Mouse (Mus musculus) layer of hippocampus, adult 9-10 months (tissue): Measurements from ENCODE around the gene Gtf2f2.
A peak's percentile ranks its signal among the peaks of the same experiment; 100 is the strongest.
"Not testable (repeated sequence)": the region's sequence is repeated elsewhere in the genome, so short reads cannot be mapped to it uniquely, and the experiment has no call there.

ENCODE experiments used
- DNase-seq: peaks from one replicate; pipeline ENCODE4 v3.0.0; 2022; ENCODE audit warnings: low spot score

Gtf2f2 gene

GRCm38 (mm10) chr14:75912665-75913064 lies 98.0 kb downstream of the Gtf2f2 start:
- DNase-seq: no peak

DNA sequence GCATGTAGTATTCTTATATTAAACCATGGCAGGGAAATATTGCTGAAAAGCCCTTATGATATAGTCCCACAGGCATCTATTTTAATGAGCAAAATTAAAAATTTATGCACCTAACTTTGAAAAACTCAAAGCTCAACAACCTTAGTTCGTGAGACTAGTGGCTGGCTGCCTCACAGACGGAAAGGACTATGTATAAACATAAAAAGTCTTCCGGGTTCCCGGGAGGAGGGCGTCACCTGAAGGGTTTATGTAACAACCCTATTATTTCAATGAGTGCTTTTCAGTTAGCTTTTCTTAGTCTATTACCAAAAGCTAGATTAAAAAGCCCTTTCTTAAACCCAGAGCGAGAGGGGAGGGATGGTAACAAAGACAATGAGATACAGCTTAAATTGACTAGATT lies 98.7 kb downstream of the Gtf2f2 start:
- DNase-seq: no peak

DNA sequence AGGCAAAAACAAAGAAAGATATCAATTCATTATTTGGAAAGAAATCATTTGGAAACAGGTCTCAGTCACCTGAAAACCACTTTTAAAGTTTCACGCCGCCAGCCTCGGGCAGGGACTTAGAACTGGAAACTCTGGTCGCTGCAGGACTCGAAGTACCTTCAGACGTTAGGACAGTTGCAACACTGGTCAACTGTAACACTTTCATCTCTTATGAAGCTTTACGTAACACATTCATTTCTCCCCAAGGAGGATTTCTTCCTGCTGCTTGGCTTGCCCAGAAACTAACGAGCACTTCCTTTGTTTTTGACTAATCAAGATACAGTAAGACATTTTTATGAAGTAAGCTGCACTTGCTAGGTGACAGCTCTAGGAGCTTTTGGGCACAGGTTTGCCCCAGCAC lies 103.7 kb downstream of the Gtf2f2 start:
- no peak for DNase-seq

DNA sequence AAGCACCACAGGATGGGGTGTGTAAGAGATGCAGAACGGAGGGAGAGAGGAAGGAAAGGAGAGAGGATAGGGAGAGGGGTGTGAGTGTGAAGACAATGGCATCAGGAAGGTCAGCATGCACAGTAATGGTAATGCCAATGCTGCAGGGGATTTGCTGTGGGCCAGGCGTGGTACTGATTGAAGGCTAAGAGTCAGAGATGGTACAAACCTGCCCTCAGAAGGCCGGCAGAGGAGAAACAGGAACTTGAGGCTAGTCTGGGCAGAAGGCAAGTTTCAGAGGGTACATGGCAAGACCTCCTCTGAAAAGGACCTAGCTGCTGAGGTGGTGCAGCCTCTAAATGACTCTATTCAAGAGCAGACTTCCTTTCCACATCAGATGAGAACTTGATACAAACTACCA lies 105.7 kb downstream of the Gtf2f2 start:
- DNase-seq: no peak

- DNase-seq: no peak
Measured at GRCm38 (mm10) chr14:75903131-75903530, 107.5 kb downstream of the Gtf2f2 start.

DNA sequence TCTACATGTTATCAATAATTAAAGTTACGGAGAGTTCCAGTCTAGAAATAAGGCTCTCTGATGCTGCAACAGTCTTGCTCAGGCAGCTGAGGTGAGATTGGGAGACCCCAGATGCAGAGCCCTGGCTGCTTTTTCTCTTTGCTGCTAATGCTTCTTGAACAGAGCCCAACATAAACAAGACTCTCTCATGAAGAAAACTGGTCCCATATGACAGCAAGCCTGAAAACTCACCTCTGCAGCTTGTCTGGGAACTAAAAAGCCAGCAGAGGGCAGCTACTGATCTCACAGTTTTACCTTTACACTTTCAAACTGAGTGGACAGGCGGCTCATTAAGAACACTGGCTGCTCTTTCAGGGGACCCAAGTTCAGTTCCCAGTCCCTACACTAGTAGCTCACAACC lies 108.7 kb downstream of the Gtf2f2 start:
- no peak for DNase-seq

DNA sequence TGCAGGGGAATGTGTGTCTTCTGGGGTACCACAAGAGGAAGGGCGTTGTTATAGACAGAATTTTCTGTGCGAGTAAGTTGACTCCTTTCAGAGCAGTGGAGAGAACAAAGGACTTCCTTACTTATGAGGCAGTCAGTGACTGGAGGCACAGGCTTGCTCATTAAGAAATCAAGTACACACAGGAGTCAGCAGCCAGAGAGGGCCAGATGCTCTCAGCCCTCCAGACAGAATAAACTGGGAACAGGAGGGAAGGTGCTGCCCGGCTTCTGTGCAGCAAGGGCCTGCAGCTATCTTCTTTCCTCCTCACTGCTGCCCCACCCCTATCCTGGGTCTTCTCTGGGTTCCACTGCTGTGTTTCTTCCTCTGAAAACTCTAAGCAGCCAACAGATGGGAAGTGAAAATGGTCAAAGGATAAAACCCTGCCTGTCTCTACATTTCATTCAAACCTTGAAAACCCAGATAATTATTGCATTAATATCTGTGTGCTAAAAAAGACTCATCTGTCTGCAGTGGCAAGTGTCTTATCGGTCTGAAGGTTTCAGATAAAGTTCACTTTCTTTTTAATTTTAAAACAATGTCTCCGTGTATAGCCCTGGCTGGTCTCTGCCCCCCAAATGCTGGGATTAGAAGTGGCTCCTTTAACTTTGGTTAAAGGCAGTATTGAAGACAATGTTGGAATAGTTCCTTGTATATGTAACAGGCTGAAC lies 109.7 kb downstream of the Gtf2f2 start:
- DNase-seq: no peak

GRCm38 (mm10) chr14:75899566-75899965 lies 111.1 kb downstream of the Gtf2f2 start:
- peak; percentile 93 for DNase-seq

DNA sequence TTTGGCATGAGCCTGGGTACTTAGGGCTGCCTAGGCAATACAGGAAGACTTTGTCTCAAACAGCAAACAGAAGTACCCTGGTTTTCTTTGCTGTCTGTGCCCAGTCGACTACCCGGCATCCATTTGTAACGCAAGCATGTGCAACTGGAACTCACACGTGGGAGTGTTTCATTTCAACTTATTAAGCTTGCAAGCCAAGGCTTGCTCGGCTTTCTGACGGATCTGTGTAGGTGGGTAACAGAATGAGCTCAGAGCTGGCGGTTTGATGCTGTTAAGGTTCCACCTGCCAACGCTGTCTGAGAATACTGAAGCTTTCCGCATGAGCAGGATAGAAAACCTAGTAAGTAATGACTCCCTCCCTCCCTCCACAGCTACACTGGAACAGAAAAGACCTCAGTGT lies 118.5 kb downstream of the Gtf2f2 start:
- DNase-seq: peak; percentile 69

DNA sequence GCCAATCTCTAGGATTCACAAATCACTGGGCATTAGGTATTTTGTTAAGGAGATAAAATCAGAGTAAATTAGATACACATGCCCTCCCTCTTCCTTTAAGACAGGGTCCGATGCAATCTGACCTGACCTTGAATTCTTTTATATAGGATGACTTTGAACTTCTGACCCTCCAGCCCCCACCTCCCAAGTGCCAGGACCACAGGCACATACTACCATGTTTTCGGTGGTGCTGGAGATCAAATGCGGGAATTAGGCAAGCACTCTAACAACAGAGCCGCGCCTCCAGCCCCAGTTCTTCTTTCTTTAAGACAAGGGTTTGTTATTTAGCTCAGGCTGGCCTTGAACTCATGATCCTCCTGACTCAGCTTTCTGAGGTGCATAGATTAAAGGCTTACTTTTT lies 126.8 kb downstream of the Gtf2f2 start:
- no peak for DNase-seq

- DNase-seq: no peak
Measured at GRCm38 (mm10) chr14:75883330-75883729, 127.3 kb downstream of the Gtf2f2 start.

GRCm38 (mm10) chr14:75881856-75882255 lies 128.8 kb downstream of the Gtf2f2 start:
- DNase-seq: no peak

GRCm38 (mm10) chr14:75878980-75879379 lies 131.7 kb downstream of the Gtf2f2 start:
- DNase-seq: no peak

DNA sequence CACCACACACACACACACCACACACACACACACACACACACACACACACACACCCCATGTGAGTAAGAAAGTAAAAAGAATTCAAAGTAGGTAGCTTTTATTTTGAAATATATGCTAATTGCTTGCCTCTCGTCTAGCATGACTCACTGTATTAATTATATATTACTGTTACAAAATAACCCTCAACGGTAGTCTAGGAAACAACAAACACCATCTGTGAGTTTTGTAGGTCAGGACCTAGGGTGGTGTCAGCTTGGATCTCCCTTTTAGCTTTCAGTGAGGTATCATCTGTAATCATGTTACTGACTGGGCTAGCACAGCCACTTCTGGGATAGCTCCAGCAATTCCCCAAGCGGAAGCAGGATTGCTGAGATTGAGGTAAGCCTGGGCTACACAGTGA lies 133.4 kb downstream of the Gtf2f2 start:
- DNase-seq: no peak

DNA sequence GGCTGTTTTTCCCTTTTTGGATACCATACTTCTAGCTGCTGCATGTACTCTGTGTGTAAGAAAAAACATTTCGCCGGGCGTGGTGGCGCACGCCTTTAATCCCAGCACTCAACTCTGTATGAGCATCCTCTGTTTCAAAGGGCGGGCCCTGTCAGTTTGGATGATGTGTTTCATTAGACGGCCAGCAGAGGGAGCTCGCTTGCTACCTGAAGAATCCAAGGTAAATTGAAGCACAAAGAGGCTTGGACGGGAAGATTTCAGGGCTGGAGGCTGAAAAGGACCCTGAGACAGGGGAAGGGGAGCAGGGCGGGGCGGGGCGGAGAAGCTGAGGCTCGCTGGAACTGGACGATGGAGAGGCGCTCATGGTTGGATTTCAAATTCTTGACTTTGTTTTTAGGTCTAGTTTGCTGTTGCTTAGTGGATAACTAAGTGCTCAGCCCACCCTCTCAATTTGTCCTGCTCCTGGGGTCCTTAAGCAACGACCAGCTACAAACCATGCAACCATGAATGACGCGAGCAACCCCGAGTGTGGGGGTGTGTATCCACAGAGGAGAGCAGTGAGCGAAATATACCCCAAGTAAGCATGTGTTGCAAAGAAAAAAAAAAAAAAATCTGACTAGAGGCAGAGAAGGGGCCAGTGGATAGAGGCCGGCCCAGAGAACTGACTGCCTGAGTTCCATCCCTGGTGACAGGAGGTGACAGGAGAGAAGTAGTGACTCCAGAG lies 134.2 kb downstream of the Gtf2f2 start:
- peak; percentile 91 for DNase-seq

GRCm38 (mm10) chr14:75873612-75874011 lies 137.1 kb downstream of the Gtf2f2 start:
- DNase-seq: no peak

DNA sequence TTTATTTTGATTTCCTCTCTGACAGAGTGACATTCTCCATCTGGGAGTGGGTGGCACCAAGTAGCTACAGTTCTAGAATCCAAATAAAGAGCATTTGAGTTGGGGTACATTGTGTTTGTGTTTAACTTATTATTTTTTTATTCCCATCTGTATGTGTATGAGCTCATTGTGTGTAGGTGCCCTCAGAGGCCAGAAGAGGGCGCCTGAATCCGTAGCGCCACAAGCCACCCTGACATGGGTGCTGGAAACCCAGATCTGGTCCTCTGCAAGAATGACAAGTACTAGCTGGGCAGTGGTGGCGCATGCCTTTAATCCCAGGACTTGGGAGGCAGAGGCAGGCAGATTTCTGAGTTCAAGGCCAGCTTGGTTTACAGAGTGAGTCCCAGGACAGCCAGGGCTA lies 138.9 kb downstream of the Gtf2f2 start:
- DNase-seq: no peak

DNA sequence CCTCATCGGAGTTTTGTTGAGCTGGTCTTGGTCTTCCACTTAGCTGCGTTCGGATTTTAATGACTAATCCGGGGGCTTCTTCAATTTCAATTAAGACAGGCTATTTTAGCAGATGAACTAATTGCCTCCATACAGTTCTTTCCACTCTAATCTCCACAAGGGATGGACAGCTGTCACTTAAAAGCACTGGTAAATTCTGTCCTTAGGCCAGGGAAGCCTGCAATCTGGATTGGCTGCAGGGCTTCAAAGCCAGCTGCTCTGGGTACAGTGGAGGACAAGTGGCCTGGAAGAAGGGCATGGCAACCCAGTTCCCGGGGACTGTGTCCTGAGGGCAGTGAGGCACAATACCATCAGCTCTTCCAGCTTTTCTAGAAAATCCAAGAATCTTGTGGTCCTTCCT lies 139.6 kb downstream of the Gtf2f2 start:
- DNase-seq: no peak

- no peak for DNase-seq
Measured at GRCm38 (mm10) chr14:75870631-75871030, 140.0 kb downstream of the Gtf2f2 start.

- DNase-seq: no peak
Measured at GRCm38 (mm10) chr14:75869769-75870363, 140.8 kb downstream of the Gtf2f2 start.

DNA sequence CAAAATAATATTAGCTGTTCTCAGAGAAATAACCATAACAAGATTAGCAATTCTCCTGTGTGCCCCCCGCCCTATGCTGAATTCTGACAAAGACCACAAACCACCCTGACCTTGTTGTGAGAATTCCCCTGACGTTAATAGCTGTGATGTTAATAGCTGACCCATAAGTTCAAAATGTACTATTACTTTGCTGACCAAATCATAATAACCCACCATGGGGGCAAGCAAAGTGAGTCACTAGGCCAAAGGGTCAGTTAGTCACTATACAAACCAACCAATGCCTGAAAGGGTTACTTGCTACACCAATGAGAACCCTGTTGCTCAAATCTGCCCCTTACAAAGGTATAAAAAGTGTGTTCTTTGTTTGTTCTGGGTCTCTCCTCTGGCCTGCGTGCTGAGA lies 142.6 kb downstream of the Gtf2f2 start:
- DNase-seq: not testable (repeated sequence)

GRCm38 (mm10) chr14:75866706-75867333 lies 143.8 kb downstream of the Gtf2f2 start:
- DNase-seq: no peak
